Comparison of ENCODE assay signal across 22 mouse cellular contexts in genomic region chr17:50094077-50094476, GRCm38 (mm10).
DNase-seq lines count a peak whose midpoint lies in the region; ATAC-seq and TF ChIP-seq lines count a peak whose summit lies in the region.
"Had no signal": no experiment of that assay in that cellular context is flagged by ENCODE, and none has a peak within 500 bp of the region (broad histone marks: within the 10 kb centered on the region; RNA-seq: fewer than 3 reads in every experiment).

No protein-coding gene starts in this region.

- WGBS in spleen, adult 2 months: 40% methylated on average over 5 of the region's 5 CpGs

- no peaks in the 10 kb centered on the region for H3K27me3 ChIP-seq in spleen, adult 2 months (ENCODE audit: control insufficient read depth, insufficient read depth, low read length)
- H3K27me3 ChIP-seq: forebrain, embryonic 12.5 days; heart, embryonic 15.5 days; liver, embryonic 15.5 days; midbrain, embryonic 13.5 days had no signal

- 0 out of 2 replicates have a peak, but pooled peaks have one; percentile 17 for ATAC-seq in megakaryocyte-erythroid progenitor cell, adult 5-6 weeks (replicated peaks; ENCODE audit: low FRiP score, low TSS enrichment, poor library complexity, severe bottlenecking)
- ATAC-seq: midbrain, embryonic 13.5 days had no signal

- peak in 1 of 2 experiments; percentile 57 for DNase-seq in spleen, adult 2 months (ENCODE audit: low read depth in 1 of 2, low spot score in 2 of 2)
- no peak for DNase-seq in spleen, adult 18-20 months
- peak; percentile 70 for DNase-seq in T-cell, adult 2 months (ENCODE audit: low spot score)
- DNase-seq in thymus, postnatal 10 days (ENCODE audit: low spot score in 2 of 2): peak; percentile 34 to 41
- no peak for DNase-seq in adrenal gland, postnatal 14 days
- no peak for DNase-seq in left cerebral cortex, postnatal 36 days (ENCODE audit: low spot score in 2 of 2)
- DNase-seq in gastrocnemius, adult 8-10 months (ENCODE audit: low spot score in 2 of 2): no peak
- DNase-seq: adrenal gland, postnatal 36 days; cerebellum, adult 9-11 months; embryo, embryonic 11 days; heart, adult 18-20 months; kidney, adult 8-10 months; kidney, postnatal 36 days; layer of hippocampus, adult 9-11 months; lung, postnatal 36 days had no signal

- no peak overlapping the region for H3K4me3 ChIP-seq in spleen, adult 2 months (ENCODE audit: extremely low read depth, insufficient read depth, insufficient read length)
- H3K4me3 ChIP-seq: forebrain, embryonic 12.5 days; heart, embryonic 15.5 days; hindbrain, embryonic 10.5 days; liver, embryonic 15.5 days; midbrain, embryonic 13.5 days; myocyte had no signal

- H3K27ac ChIP-seq in spleen, adult 2 months (ENCODE audit: insufficient read depth, low read length): peak overlapping the region; percentile 86
- H3K27ac ChIP-seq: forebrain, embryonic 12.5 days; heart, embryonic 15.5 days; hindbrain, embryonic 10.5 days; liver, embryonic 15.5 days; midbrain, embryonic 13.5 days had no signal

- intact Hi-C loops in left cerebral cortex, postnatal 36 days (cut with DNase I): no loop called here

- no peak for TF ChIP-seq POLR2A in spleen, adult 2 months (IDR thresholded peaks at IDR 0.05; ENCODE audit: low read depth, low read length)

- TF ChIP-seq CTCF in spleen, adult 2 months (IDR thresholded peaks at IDR 0.05; ENCODE audit: extremely low read depth, insufficient read depth, insufficient read length, insufficient replicate concordance): no peak

- H3K4me1 ChIP-seq in spleen, adult 2 months (ENCODE audit: control insufficient read depth, insufficient read depth, insufficient read length): peaks cover 34% of the 10 kb centered on the region
- H3K4me1 ChIP-seq: forebrain, embryonic 12.5 days; hindbrain, embryonic 10.5 days; liver, embryonic 15.5 days; midbrain, embryonic 13.5 days had no signal

- H3K36me3 ChIP-seq in spleen, adult 2 months (ENCODE audit: control insufficient read depth, insufficient read depth, low read length): no peaks in the 10 kb centered on the region
- H3K36me3 ChIP-seq: forebrain, embryonic 12.5 days; heart, embryonic 15.5 days; hindbrain, embryonic 10.5 days; liver, embryonic 15.5 days; midbrain, embryonic 13.5 days had no signal

Comparison
In these comparisons a context has a peak if more than half of its experiments do, and no peak if none do; other contexts are left out.
1. DNase-seq: peak in T-cell, adult 2 months (single experiment) and thymus, postnatal 10 days (2 of 2); none in spleen, adult 18-20 months (0 of 2), adrenal gland, postnatal 14 days (single experiment), left cerebral cortex, postnatal 36 days (0 of 2) and gastrocnemius, adult 8-10 months (0 of 2).